Mouse (Mus musculus) testis, adult 2 months (tissue): ENCODE results near the gene Thbs1.

ENCODE experiments used
- CTCF ChIP-seq: fragments of 200-500 bp; IDR thresholded peaks from 2 replicates; pipeline ENCODE4 v1.5.1; 2012; ENCODE audit warnings: low read depth, mild to moderate bottlenecking, inconsistent platforms, low read length, moderate library complexity; ENCODE audit not compliant: control insufficient read depth, insufficient read depth, insufficient replicate concordance
- POLR2A ChIP-seq: fragments of 200-500 bp; IDR thresholded peaks from 2 replicates; pipeline ENCODE4 v1.6.1; 2012; ENCODE audit warnings: low read depth, mild to moderate bottlenecking, inconsistent platforms, low read length, moderate library complexity; ENCODE audit not compliant: control insufficient read depth

GRCm38 (mm10) chr2:118116180-118116579, 4.5 kb downstream of the Thbs1 start:
- TF ChIP-seq POLR2A (no peak), CTCF (no peak)
